Mouse (Mus musculus): ENCODE data around the gene Tmem95. TPM values are rescaled to one million over a fixed set of nuclear protein-coding genes. Genes with fewer than 3 reads are reported as not detected.

The Tmem95 gene
- polyA plus RNA-seq, 1 experiment from 2014 or later = 0.38 TPM

DNA sequence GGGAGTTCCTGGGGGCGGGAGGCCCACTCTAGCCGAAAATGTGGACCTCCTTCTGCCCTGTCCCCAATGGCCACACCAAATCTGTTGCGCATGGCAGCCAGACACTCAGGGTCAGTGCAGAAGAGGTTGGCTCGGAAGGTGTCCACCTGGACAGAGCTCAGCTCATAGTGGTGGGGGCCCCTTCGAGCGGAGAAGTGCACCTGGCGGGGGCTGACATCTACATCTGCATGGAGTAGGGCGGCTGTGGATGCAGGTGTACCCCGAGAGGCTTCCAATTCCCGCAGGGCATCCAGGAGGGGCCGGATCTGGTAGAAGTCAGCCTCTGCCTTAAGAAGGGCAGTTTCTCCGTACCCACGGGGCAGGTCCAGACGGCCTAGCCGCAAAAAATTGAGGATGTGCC lies 1.9 kb upstream of the Tmem95 start:
- Histone ChIP-seq H3K4me2 (ENCODE audit: low read length) (peak overlapping the region; percentile 69), H3K9me3 (ENCODE audit: control insufficient read depth, low read length) (no peaks in the 10 kb centered on the region), H3K36me3 (ENCODE audit: control insufficient read depth, insufficient read depth, low read length) (no peaks in the 10 kb centered on the region), H3K27ac (ENCODE audit: low read depth) (no peak overlapping the region), H3K27me3 (replicated peaks; ENCODE audit: control insufficient read depth, insufficient read depth, low read length) (no peaks in the 10 kb centered on the region), H3K9ac (ENCODE audit: low read length) (peak overlapping the region; percentile 55), H3K4me3 (ENCODE audit: low read depth, low read length) (peak overlapping the region; percentile 52), H3K4me1 (replicated peaks; ENCODE audit: control insufficient read depth, insufficient read depth, low read length) (peaks cover 28% of the 10 kb centered on the region)
- 47% methylated on average over 15 of the region's 15 CpGs for WGBS
- ATAC-seq (replicated peaks; ENCODE audit: low FRiP score, low TSS enrichment, low read depth) = no peak
- no peak for DNase-seq (ENCODE audit: low spot score)

DNA sequence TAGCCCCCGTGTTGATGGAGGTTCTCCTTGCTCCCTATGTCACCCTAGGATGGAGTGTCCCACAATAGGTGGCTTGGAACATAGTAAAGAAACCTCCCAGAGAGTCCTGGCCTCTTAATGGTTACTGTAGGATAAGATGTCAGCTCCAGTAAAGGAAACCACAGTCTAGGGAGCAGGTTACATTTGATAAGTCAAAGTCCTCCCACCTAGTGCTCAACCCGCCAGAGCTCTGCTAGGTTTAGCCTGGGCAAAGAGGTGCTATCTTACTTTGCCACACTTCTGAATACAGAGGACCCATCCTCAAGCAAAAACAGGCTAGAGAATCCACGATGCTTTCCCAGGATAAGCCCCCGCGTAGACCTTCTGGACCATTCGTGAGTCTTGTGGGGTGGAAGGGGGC lies 1.1 kb upstream of the Tmem95 start:
- Histone ChIP-seq H3K9ac (ENCODE audit: low read length) (no peak overlapping the region), H3K27ac (ENCODE audit: low read depth) (no peak overlapping the region), H3K4me3 (ENCODE audit: low read depth, low read length) (no peak overlapping the region), H3K4me2 (ENCODE audit: low read length) (peak overlapping the region; percentile 69), H3K36me3 (ENCODE audit: control insufficient read depth, insufficient read depth, low read length) (no peaks in the 10 kb centered on the region), H3K9me3 (ENCODE audit: control insufficient read depth, low read length) (no peaks in the 10 kb centered on the region), H3K27me3 (replicated peaks; ENCODE audit: control insufficient read depth, insufficient read depth, low read length) (no peaks in the 10 kb centered on the region), H3K4me1 (replicated peaks; ENCODE audit: control insufficient read depth, insufficient read depth, low read length) (peaks cover 28% of the 10 kb centered on the region)
- WGBS = 85% methylated on average over 6 of the region's 6 CpGs
- ATAC-seq (replicated peaks; ENCODE audit: low FRiP score, low TSS enrichment, low read depth) (no peak), DNase-seq (ENCODE audit: low spot score) (no peak)

DNA sequence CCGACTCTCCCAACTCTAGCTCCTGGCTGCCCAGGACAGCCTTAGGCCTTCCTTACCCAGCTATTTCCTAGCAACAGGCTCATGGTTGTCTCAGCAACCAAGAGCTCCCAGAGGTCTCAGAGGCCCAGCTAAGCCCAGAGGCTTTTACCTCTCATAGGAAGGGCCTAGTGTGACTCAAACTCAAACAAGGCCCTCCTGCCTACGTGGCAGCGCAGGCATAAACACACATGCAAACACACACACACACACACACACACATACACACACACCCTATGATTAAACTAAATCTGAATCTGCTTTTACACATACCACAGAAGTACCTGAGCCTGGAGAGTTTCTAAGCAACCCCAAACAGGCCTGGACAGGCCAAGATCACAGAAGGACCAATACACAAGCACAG lies 581 bp upstream of the Tmem95 start:
- ATAC-seq (replicated peaks; ENCODE audit: low FRiP score, low TSS enrichment, low read depth) (no peak), DNase-seq (ENCODE audit: low spot score) (no peak)
- Histone ChIP-seq H3K4me1 (replicated peaks; ENCODE audit: control insufficient read depth, insufficient read depth, low read length) (peaks cover 28% of the 10 kb centered on the region), H3K27ac (ENCODE audit: low read depth) (no peak overlapping the region), H3K9ac (ENCODE audit: low read length) (no peak overlapping the region), H3K9me3 (ENCODE audit: control insufficient read depth, low read length) (no peaks in the 10 kb centered on the region), H3K27me3 (replicated peaks; ENCODE audit: control insufficient read depth, insufficient read depth, low read length) (no peaks in the 10 kb centered on the region), H3K4me2 (ENCODE audit: low read length) (no peak overlapping the region), H3K4me3 (ENCODE audit: low read depth, low read length) (no peak overlapping the region), H3K36me3 (ENCODE audit: control insufficient read depth, insufficient read depth, low read length) (no peaks in the 10 kb centered on the region)
- WGBS = 84% methylated on average over 3 of the region's 3 CpGs

DNA sequence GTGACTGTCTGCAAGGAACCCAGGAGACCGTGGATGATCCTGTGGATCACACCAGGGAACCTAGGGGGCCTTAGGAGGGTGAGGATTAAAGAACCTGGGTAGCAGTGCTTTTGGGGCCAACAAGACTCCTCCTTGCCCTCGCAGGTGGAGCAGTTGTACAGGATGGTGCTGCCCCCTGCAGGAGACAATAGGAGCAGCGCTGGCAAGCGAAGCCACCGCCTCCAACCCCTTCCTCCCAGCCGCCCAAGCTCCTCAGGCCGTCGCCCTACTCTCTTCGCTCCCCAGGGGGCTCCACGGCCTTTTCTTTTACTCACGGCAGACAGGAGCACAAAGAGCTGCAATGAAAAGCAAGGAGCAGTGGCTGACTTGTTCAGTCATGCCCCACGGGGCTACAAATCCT lies 951 bp downstream of the Tmem95 start:
- ATAC-seq (replicated peaks; ENCODE audit: low FRiP score, low TSS enrichment, low read depth) (0 out of 2 replicates have a peak, but pooled peaks have one; percentile 6), DNase-seq (ENCODE audit: low spot score) (peak; percentile 93)
- Histone ChIP-seq H3K4me2 (ENCODE audit: low read length) (peak overlapping the region; percentile 16; the same call in 1 of the 2 replicates), H3K4me1 (replicated peaks; ENCODE audit: control insufficient read depth, insufficient read depth, low read length) (peaks cover 28% of the 10 kb centered on the region), H3K27me3 (replicated peaks; ENCODE audit: control insufficient read depth, insufficient read depth, low read length) (no peaks in the 10 kb centered on the region), H3K36me3 (ENCODE audit: control insufficient read depth, insufficient read depth, low read length) (no peaks in the 10 kb centered on the region), H3K9me3 (ENCODE audit: control insufficient read depth, low read length) (no peaks in the 10 kb centered on the region), H3K9ac (ENCODE audit: low read length) (no peak overlapping the region), H3K27ac (ENCODE audit: low read depth) (peak overlapping the region; percentile 22; the same call in 1 of the 2 replicates), H3K4me3 (ENCODE audit: low read depth, low read length) (no peak overlapping the region)
- 5% methylated on average over 12 of the region's 12 CpGs for WGBS

DNA sequence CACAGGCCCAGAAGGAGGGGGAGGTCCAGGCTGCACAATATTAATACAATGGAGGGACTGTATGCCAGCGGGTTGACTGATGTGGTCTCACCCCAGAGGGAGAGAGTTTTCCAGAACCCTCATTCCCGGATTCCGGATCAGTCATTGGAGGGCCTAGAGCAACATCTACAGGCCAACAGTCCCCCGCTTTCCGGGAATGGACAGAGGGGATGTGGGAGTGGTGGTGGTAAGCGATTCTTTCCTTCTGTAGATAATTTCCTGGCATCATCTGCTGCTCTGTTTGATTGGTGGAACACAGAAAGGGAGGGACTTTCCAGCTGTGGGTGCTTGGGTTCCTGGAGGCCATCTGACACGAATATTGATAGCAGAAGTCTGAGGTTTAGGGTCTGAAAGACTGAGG lies 1.6 kb downstream of the Tmem95 start:
- 48% methylated on average over 7 of the region's 7 CpGs for WGBS
- Histone ChIP-seq H3K9me3 (ENCODE audit: control insufficient read depth, low read length) (no peaks in the 10 kb centered on the region), H3K27me3 (replicated peaks; ENCODE audit: control insufficient read depth, insufficient read depth, low read length) (no peaks in the 10 kb centered on the region), H3K9ac (ENCODE audit: low read length) (no peak overlapping the region), H3K27ac (ENCODE audit: low read depth) (0 out of 2 replicates have a peak overlapping the region, but pooled peaks have one; percentile 8), H3K4me2 (ENCODE audit: low read length) (no peak overlapping the region), H3K4me3 (ENCODE audit: low read depth, low read length) (no peak overlapping the region), H3K4me1 (replicated peaks; ENCODE audit: control insufficient read depth, insufficient read depth, low read length) (peaks cover 21% of the 10 kb centered on the region), H3K36me3 (ENCODE audit: control insufficient read depth, insufficient read depth, low read length) (no peaks in the 10 kb centered on the region)
- no peak for DNase-seq (ENCODE audit: low spot score)
- no peak for ATAC-seq (replicated peaks; ENCODE audit: low FRiP score, low TSS enrichment, low read depth)

DNA sequence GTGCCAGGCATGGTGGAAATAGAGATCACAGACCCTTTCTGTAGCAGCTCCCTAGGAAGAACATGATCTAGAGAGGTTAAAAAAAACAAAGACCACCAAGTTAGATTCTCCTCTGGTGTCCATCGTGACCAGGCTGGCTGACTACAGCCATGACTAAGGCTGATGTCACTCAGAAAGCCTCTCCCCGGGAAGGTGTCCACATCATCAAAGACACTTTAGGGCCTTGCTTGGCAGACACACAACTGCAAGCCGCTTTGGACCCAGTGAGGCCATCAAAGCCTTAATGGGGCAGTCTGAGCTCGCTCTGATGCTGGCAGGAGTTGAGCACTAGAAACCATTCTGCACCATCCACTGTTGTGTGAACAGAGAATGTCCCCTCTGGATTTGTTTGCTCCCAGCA lies 5.4 kb downstream of the Tmem95 start:
- no peak overlapping the region for H3K4me2 ChIP-seq (ENCODE audit: low read length)
- no peaks in the 10 kb centered on the region for H3K27me3 ChIP-seq (replicated peaks; ENCODE audit: control insufficient read depth, insufficient read depth, low read length)
- H3K36me3 ChIP-seq (ENCODE audit: control insufficient read depth, insufficient read depth, low read length) = no peaks in the 10 kb centered on the region
- no peaks in the 10 kb centered on the region for H3K9me3 ChIP-seq (ENCODE audit: control insufficient read depth, low read length)
- H3K4me1 ChIP-seq (replicated peaks; ENCODE audit: control insufficient read depth, insufficient read depth, low read length) = peaks cover 7% of the 10 kb centered on the region; the same call in 1 of the 2 replicates
- DNase-seq (ENCODE audit: low spot score) = no peak
- no peak overlapping the region for H3K27ac ChIP-seq (ENCODE audit: low read depth)
- 78% methylated on average over 4 of the region's 4 CpGs for WGBS
- ATAC-seq (replicated peaks; ENCODE audit: low FRiP score, low TSS enrichment, low read depth) = no peak
- H3K4me3 ChIP-seq (ENCODE audit: low read depth, low read length) = no peak overlapping the region
- H3K9ac ChIP-seq (ENCODE audit: low read length) = no peak overlapping the region

DNA sequence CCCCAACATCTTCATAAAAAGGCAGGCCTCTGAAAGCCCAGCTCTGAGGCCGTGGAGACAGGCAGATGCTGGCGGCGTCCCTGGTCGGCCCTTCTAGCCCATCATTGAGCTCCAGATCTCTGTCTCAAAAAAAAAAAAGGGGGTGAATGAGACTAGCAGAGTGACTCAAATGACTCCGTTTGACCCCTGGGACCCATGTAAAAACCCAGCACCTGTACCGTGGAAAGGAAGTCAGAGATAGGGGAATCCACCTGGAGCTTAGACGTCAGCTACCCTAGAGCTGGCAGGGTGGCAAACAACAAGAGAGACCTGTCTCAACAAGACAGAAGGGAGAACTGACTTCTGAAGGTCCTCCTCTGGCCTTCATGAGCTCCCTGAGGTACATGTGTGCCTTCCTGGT lies 6.0 kb downstream of the Tmem95 start:
- ATAC-seq (replicated peaks; ENCODE audit: low FRiP score, low TSS enrichment, low read depth) (no peak), DNase-seq (ENCODE audit: low spot score) (no peak)
- no peak overlapping the region for H3K4me3 ChIP-seq (ENCODE audit: low read depth, low read length)
- H3K9ac ChIP-seq (ENCODE audit: low read length) = no peak overlapping the region
- H3K4me2 ChIP-seq (ENCODE audit: low read length) = no peak overlapping the region
- H3K9me3 ChIP-seq (ENCODE audit: control insufficient read depth, low read length) = no peaks in the 10 kb centered on the region
- H3K27me3 ChIP-seq (replicated peaks; ENCODE audit: control insufficient read depth, insufficient read depth, low read length) = no peaks in the 10 kb centered on the region
- H3K27ac ChIP-seq (ENCODE audit: low read depth) = no peak overlapping the region
- 88% methylated on average over 7 of the region's 7 CpGs for WGBS
- peaks cover 7% of the 10 kb centered on the region; the same call in 1 of the 2 replicates for H3K4me1 ChIP-seq (replicated peaks; ENCODE audit: control insufficient read depth, insufficient read depth, low read length)
- H3K36me3 ChIP-seq (ENCODE audit: control insufficient read depth, insufficient read depth, low read length) = no peaks in the 10 kb centered on the region

DNA sequence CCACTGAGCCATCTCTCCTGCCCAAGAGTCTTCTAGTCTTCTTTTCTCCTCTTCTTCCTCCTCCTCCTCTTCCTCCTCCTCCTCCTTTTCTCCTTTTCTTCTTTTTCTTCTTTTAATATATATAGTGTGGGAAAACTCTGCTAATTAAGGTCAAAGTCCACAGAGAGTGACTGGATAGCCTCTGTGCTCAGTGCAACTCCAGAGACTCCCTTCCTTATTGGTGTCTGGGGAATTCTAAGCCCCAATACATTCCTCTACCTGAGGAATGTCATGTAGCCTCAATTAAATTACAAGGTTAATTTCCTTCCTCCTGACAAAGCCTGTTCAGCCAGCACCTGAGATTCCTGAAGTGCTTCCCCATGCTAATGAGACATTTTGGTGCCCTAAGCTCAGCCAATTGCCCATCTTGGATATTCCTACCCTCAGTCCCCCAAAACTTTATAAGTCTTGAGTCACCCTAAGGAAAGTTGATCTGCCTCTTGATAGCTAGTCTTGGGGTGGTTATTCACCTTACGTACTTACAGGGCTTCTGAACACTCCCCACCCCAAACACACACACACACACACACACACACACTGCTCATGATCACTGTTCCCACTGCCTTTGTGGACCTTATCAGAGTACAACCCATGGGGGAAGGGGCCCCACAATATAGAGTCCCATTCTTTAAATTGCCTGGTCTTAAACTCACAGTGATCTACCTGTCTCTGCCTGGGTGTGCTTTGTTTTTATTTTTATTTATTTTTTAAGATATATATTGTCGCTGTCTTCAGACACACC lies 7.3 kb downstream of the Tmem95 start:
- Histone ChIP-seq H3K4me1 (replicated peaks; ENCODE audit: control insufficient read depth, insufficient read depth, low read length) (no peaks in the 10 kb centered on the region), H3K27ac (ENCODE audit: low read depth) (no peak overlapping the region)
- ATAC-seq (replicated peaks; ENCODE audit: low FRiP score, low TSS enrichment, low read depth) = no peak

DNA sequence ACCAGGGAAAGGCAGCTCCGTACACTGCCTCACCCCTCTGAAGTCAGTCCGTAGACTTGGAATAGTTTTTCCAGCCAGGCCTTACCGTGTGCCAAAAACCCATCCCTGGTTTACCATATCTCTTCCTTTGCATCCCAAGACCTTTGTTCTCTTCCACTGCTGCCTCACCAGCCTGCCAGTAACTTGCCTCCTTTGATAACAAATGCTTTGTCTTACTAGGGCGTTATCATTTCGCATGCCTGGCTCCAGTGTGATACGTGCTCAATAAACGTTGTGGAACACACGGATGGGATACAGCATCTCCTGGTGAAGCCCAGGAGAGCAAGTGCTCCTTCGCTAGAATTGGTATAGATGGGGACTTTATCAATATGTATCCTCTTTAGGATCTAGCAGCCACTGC lies 10.5 kb downstream of the Tmem95 start:
- DNase-seq (ENCODE audit: low spot score) (no peak), ATAC-seq (replicated peaks; ENCODE audit: low FRiP score, low TSS enrichment, low read depth) (no peak)
- Histone ChIP-seq H3K4me1 (replicated peaks; ENCODE audit: control insufficient read depth, insufficient read depth, low read length) (no peaks in the 10 kb centered on the region), H3K9me3 (ENCODE audit: control insufficient read depth, low read length) (no peaks in the 10 kb centered on the region), H3K4me2 (ENCODE audit: low read length) (no peak overlapping the region), H3K27ac (ENCODE audit: low read depth) (no peak overlapping the region), H3K9ac (ENCODE audit: low read length) (no peak overlapping the region), H3K4me3 (ENCODE audit: low read depth, low read length) (no peak overlapping the region), H3K27me3 (replicated peaks; ENCODE audit: control insufficient read depth, insufficient read depth, low read length) (no peaks in the 10 kb centered on the region), H3K36me3 (ENCODE audit: control insufficient read depth, insufficient read depth, low read length) (no peaks in the 10 kb centered on the region)
- WGBS = 59% methylated on average over 9 of the region's 9 CpGs

More for the DNA sequence above, 7.3 kb downstream of the Tmem95 start:
- DNase-seq (ENCODE audit: low spot score) = no peak
- no peak overlapping the region for H3K9ac ChIP-seq (ENCODE audit: low read length)
- no peak overlapping the region for H3K4me3 ChIP-seq (ENCODE audit: low read depth, low read length)
- no peak overlapping the region for H3K4me2 ChIP-seq (ENCODE audit: low read length)
- 92% methylated on average over 2 of the region's 2 CpGs for WGBS
- H3K36me3 ChIP-seq (ENCODE audit: control insufficient read depth, insufficient read depth, low read length) = no peaks in the 10 kb centered on the region
- H3K27me3 ChIP-seq (replicated peaks; ENCODE audit: control insufficient read depth, insufficient read depth, low read length) = no peaks in the 10 kb centered on the region
- H3K9me3 ChIP-seq (ENCODE audit: control insufficient read depth, low read length) = no peaks in the 10 kb centered on the region
